Comparison of ENCODE assay signal across 8 mouse cellular contexts in the genomic region with DNA sequence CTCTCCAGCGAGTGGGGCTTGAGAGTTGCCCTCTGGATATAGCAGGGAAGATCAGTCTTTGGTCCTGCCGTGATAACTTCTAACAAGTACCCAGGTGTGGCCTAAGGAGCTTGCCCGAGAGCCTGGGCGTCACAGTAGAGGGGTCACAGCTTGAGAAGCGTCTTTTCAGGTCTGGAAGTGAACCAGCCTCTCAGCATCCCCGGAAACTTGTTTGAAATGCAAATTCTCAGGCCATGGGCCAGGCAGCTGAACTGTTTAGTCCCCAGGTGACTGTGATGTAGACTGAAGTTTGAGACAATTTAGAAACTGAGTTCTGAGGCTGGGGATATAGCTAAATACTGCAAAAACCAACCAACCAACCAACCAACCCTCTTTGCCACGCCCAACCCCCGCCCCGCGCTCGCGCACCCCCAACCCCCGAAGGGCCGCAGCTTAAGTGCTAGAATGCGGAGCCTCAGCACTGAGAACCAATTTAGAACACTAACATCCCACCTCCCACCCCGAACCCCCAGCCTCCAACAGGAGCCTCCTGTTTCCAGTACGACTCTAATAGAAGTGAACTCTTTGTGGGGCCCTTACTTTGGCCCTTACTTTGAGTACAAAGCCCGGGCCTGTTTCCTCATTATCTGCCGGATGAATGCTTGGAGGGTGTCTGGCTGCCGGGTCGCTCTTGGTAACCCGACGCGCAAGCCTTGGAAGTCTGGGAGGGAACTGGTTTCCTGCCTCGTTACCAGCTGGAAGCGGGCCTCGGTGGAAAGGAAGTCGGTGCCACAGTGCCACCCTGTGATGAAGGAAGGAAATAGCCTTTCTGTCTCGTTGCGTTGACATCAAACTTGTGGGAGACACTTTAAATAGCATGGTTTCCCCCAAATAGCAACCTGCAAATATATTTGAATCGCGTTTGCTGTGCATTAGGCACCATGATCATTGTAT.
DNase-seq lines count a peak whose midpoint lies in the region; ATAC-seq and TF ChIP-seq lines count a peak whose summit lies in the region.

No protein-coding gene starts in this region.

- H3K4me3 ChIP-seq in embryonic fibroblast, embryonic 13.5 days (ENCODE audit: insufficient read depth, low read length) = no peak overlapping the region
- H3K4me3 ChIP-seq in heart, embryonic 12.5 days = peak overlapping the region; percentile 33
- H3K4me3 ChIP-seq in kidney, embryonic 16.5 days (ENCODE audit: low read length) = peak overlapping the region; percentile 44
- H3K4me3 ChIP-seq in myocyte = no peak overlapping the region
- H3K4me3 ChIP-seq in stomach, embryonic 15.5 days (replicated peaks) = peak overlapping the region; percentile 32

- H3K9me3 ChIP-seq in heart, embryonic 12.5 days (replicated peaks) = no peaks in the 10 kb centered on the region
- no peaks in the 10 kb centered on the region for H3K9me3 ChIP-seq in kidney, embryonic 16.5 days (ENCODE audit: low read length)
- H3K9me3 ChIP-seq in stomach, embryonic 15.5 days = no peaks in the 10 kb centered on the region

- H3K9ac ChIP-seq in heart, embryonic 12.5 days = no peak overlapping the region
- H3K9ac ChIP-seq in kidney, embryonic 16.5 days (replicated peaks; ENCODE audit: low read length) = peak overlapping the region; percentile 56
- no peak overlapping the region for H3K9ac ChIP-seq in stomach, embryonic 15.5 days

- no peak overlapping the region for H3ac ChIP-seq in myocyte (ENCODE audit: control insufficient read depth, insufficient read length)

- H3K36me3 ChIP-seq in heart, embryonic 12.5 days = no peaks in the 10 kb centered on the region
- H3K36me3 ChIP-seq in kidney, embryonic 16.5 days (ENCODE audit: insufficient read depth, low read length) = no peaks in the 10 kb centered on the region
- no peaks in the 10 kb centered on the region for H3K36me3 ChIP-seq in myocyte (ENCODE audit: control insufficient read depth, insufficient read depth)
- no peaks in the 10 kb centered on the region for H3K36me3 ChIP-seq in stomach, embryonic 15.5 days

- peak overlapping the region; percentile 67 for H3K4me2 ChIP-seq in heart, embryonic 12.5 days
- peak overlapping the region; percentile 72 for H3K4me2 ChIP-seq in kidney, embryonic 16.5 days (replicated peaks; ENCODE audit: low read depth, low read length)
- H3K4me2 ChIP-seq in myocyte (ENCODE audit: low read depth) = peak overlapping the region; percentile 88
- peak overlapping the region; percentile 69 for H3K4me2 ChIP-seq in stomach, embryonic 15.5 days

- TF ChIP-seq CTCF in embryonic fibroblast, embryonic 13.5 days (IDR thresholded peaks at IDR 0.05; ENCODE audit: borderline replicate concordance, insufficient read depth, low read length) = peak; percentile 92; the same call in 1 of the 2 replicates

- no peaks in the 10 kb centered on the region for H3K79me2 ChIP-seq in myocyte (ENCODE audit: control insufficient read depth, insufficient read depth)

- H3K27me3 ChIP-seq in heart, embryonic 12.5 days (replicated peaks) = no peaks in the 10 kb centered on the region
- H3K27me3 ChIP-seq in kidney, embryonic 16.5 days (ENCODE audit: insufficient read depth, low read length) = no peaks in the 10 kb centered on the region
- no peaks in the 10 kb centered on the region for H3K27me3 ChIP-seq in myocyte (ENCODE audit: control insufficient read depth, insufficient read depth, insufficient read length)
- H3K27me3 ChIP-seq in stomach, embryonic 15.5 days (replicated peaks) = no peaks in the 10 kb centered on the region

- peak; percentile 75 for ATAC-seq in heart, embryonic 12.5 days (ENCODE audit: insufficient number of reproducible peaks, low FRiP score)
- ATAC-seq in kidney, embryonic 16.5 days (ENCODE audit: low FRiP score, low TSS enrichment) = peak; percentile 89
- peak; percentile 74 for ATAC-seq in stomach, embryonic 15.5 days (ENCODE audit: insufficient read depth, low FRiP score, low read depth)

- no peak overlapping the region for H3K27ac ChIP-seq in embryonic fibroblast, embryonic 13.5 days (ENCODE audit: insufficient read depth, low read length)
- no peak overlapping the region for H3K27ac ChIP-seq in heart, embryonic 12.5 days (ENCODE audit: poor library complexity, severe bottlenecking)
- no peak overlapping the region for H3K27ac ChIP-seq in kidney, embryonic 16.5 days (ENCODE audit: low read length)
- H3K27ac ChIP-seq in stomach, embryonic 15.5 days = no peak overlapping the region

- peak; percentile 22 to 28 for DNase-seq in B cell, adult 2 months
- peak; percentile 87 for DNase-seq in brain, adult 2 months (ENCODE audit: low read depth, low spot score)
- peak; percentile 78 for DNase-seq in liver

- TF ChIP-seq POLR2A in embryonic fibroblast, embryonic 13.5 days (IDR thresholded peaks at IDR 0.05; ENCODE audit: low read depth, low read length) = no peak
- TF ChIP-seq POLR2A in myocyte (IDR thresholded peaks at IDR 0.05; ENCODE audit: insufficient read length, low read depth) = no peak

- no peaks in the 10 kb centered on the region for H3K4me1 ChIP-seq in embryonic fibroblast, embryonic 13.5 days (ENCODE audit: control insufficient read depth, insufficient read depth, low read length)
- H3K4me1 ChIP-seq in heart, embryonic 12.5 days (replicated peaks) = peaks cover 9% of the 10 kb centered on the region
- H3K4me1 ChIP-seq in kidney, embryonic 16.5 days (ENCODE audit: insufficient read depth, low read length) = peaks cover 7% of the 10 kb centered on the region
- no peaks in the 10 kb centered on the region; the same call in 1 of the 2 replicates for H3K4me1 ChIP-seq in stomach, embryonic 15.5 days

- WGBS in heart, embryonic 12.5 days = 10% methylated on average over 32 of the region's 32 CpGs
- 6% methylated on average over 32 of the region's 32 CpGs for WGBS in kidney, embryonic 16.5 days
- WGBS in stomach, embryonic 15.5 days = 14% methylated on average over 32 of the region's 32 CpGs

TF ChIP-seq in myocyte, 11 proteins besides CTCF, POLR2A, EP300 and RAD21:
- no peak for TF ChIP-seq REST (IDR thresholded peaks at IDR 0.05; ENCODE audit: insufficient read depth, insufficient read length)
- TF ChIP-seq TCF12 (IDR thresholded peaks at IDR 0.05; ENCODE audit: insufficient read depth, poor library complexity, severe bottlenecking) = no peak
- TF ChIP-seq MYOG (IDR thresholded peaks at IDR 0.05; ENCODE audit: control insufficient read depth in 1 of 3, insufficient read depth in 1 of 3, insufficient read length in 2 of 3, low read depth in 2 of 3) = no peak
- no peak for TF ChIP-seq SRF (IDR thresholded peaks at IDR 0.05; ENCODE audit: control insufficient read depth, insufficient read length, low read depth)
- no peak for TF ChIP-seq MYOD1 (IDR thresholded peaks at IDR 0.05; ENCODE audit: control insufficient read depth in 1 of 3, insufficient read length in 2 of 3, low read depth in 2 of 3)
- no peak for TF ChIP-seq E2F4 (IDR thresholded peaks at IDR 0.05; ENCODE audit: insufficient read depth)
- TF ChIP-seq MAX (IDR thresholded peaks at IDR 0.05; ENCODE audit: low read depth) = no peak

Comparison
In these comparisons a context has a peak if more than half of its experiments do, and no peak if none do; other contexts are left out.
1. DNase-seq: peak in every context shown above with its lines; median percentile 87 in brain, adult 2 months; 78 in liver; 25 in B cell, adult 2 months.
2. H3K4me3 ChIP-seq: peak in heart, embryonic 12.5 days (single experiment), kidney, embryonic 16.5 days (single experiment) and stomach, embryonic 15.5 days (single experiment); none in embryonic fibroblast, embryonic 13.5 days (single experiment) and myocyte (single experiment).
3. Peak in every context shown above with its lines, with median percentiles within 50 percentile points of each other: ATAC-seq and H3K4me2 ChIP-seq.